ENCODE assay signal across 7 mouse cellular contexts in genomic region chr19:6995255-6995991, GRCm38 (mm10). TPM values are rescaled to one million over a fixed set of nuclear protein-coding genes. Genes with fewer than 3 reads are reported as not detected.
DNase-seq lines count a peak whose midpoint lies in the region; ATAC-seq lines count a peak whose summit lies in the region.

No protein-coding gene starts in this region.

- peaks cover 89% of the 10 kb centered on the region for H3K4me1 ChIP-seq in megakaryocyte, embryonic 14.5 days
- peaks cover 10% of the 10 kb centered on the region for H3K4me1 ChIP-seq in hindbrain, embryonic 11.5 days (replicated peaks; ENCODE audit: control insufficient read depth, insufficient read depth, low read length)
- H3K4me1 ChIP-seq in midbrain, embryonic 11.5 days (ENCODE audit: control insufficient read depth, insufficient read depth, low read length) = peaks cover 22% of the 10 kb centered on the region

- peak overlapping the region; percentile 91 for H3K4me3 ChIP-seq in megakaryocyte, embryonic 14.5 days (replicated peaks)
- H3K4me3 ChIP-seq in hindbrain, embryonic 11.5 days (ENCODE audit: low read depth, low read length) = peak overlapping the region; percentile 52
- peak overlapping the region; percentile 54 for H3K4me3 ChIP-seq in midbrain, embryonic 11.5 days (ENCODE audit: low read depth, low read length)

- peak overlapping the region; percentile 61 for H3K9ac ChIP-seq in hindbrain, embryonic 11.5 days (ENCODE audit: low read depth, low read length)
- H3K9ac ChIP-seq in midbrain, embryonic 11.5 days (ENCODE audit: low read length) = peak overlapping the region; percentile 75

- H3K27me3 ChIP-seq in megakaryocyte, embryonic 14.5 days (replicated peaks) = no peaks in the 10 kb centered on the region
- H3K27me3 ChIP-seq in hindbrain, embryonic 11.5 days (ENCODE audit: control insufficient read depth, insufficient read depth, low read length) = no peaks in the 10 kb centered on the region
- H3K27me3 ChIP-seq in midbrain, embryonic 11.5 days (ENCODE audit: control insufficient read depth, insufficient read depth, low read length) = no peaks in the 10 kb centered on the region

- 49% methylated on average over 21 of the region's 21 CpGs for WGBS in hindbrain, embryonic 11.5 days
- WGBS in midbrain, embryonic 11.5 days = 50% methylated on average over 21 of the region's 21 CpGs

- peaks cover 38% of the 10 kb centered on the region for H3K36me3 ChIP-seq in megakaryocyte, embryonic 14.5 days (replicated peaks; ENCODE audit: low read length)
- 0 out of 2 replicates have a peak, but pooled peaks cover 4% of the 10 kb centered on the region for H3K36me3 ChIP-seq in hindbrain, embryonic 11.5 days (ENCODE audit: control insufficient read depth, insufficient read depth, low read length)
- H3K36me3 ChIP-seq in midbrain, embryonic 11.5 days (ENCODE audit: control insufficient read depth, insufficient read depth, low read length) = peaks cover 7% of the 10 kb centered on the region; the same call in 1 of the 2 replicates

- no peaks in the 10 kb centered on the region for H3K9me3 ChIP-seq in megakaryocyte, embryonic 14.5 days
- no peaks in the 10 kb centered on the region for H3K9me3 ChIP-seq in hindbrain, embryonic 11.5 days (ENCODE audit: control insufficient read depth, low read length)
- no peaks in the 10 kb centered on the region for H3K9me3 ChIP-seq in midbrain, embryonic 11.5 days (ENCODE audit: control insufficient read depth, low read length)

- no peak for ATAC-seq in megakaryocyte, adult 5-6 weeks (ENCODE audit: poor library complexity, severe bottlenecking)
- ATAC-seq in hindbrain, embryonic 11.5 days (ENCODE audit: low FRiP score) = no peak
- ATAC-seq in midbrain, embryonic 11.5 days (ENCODE audit: low FRiP score) = no peak

- H3K4me2 ChIP-seq in hindbrain, embryonic 11.5 days (replicated peaks; ENCODE audit: low read depth, low read length) = peak overlapping the region; percentile 78
- peak overlapping the region; percentile 89 for H3K4me2 ChIP-seq in midbrain, embryonic 11.5 days

- no peak overlapping the region for H3K27ac ChIP-seq in hindbrain, embryonic 11.5 days (ENCODE audit: low read depth, low read length)
- H3K27ac ChIP-seq in midbrain, embryonic 11.5 days (ENCODE audit: low read depth, low read length) = no peak overlapping the region

- peak; percentile 66 to 76 for DNase-seq in cerebellum, postnatal 25 days
- no peak for DNase-seq in hindbrain, embryonic 11.5 days (ENCODE audit: low spot score)
- DNase-seq in midbrain, embryonic 11.5 days (ENCODE audit: low spot score, missing footprints) = no peak
- DNase-seq in frontal cortex, postnatal 25 days (ENCODE audit: low spot score in 2 of 2) = no peak
- DNase-seq in embryo, embryonic 9.5 days (ENCODE audit: extremely low spot score) = no peak

RNA-seq across cellular contexts. Expression of gene Nudt22, which starts 0.5 kb away (rescaled TPM):
- 6.7 and 9.1 TPM in 2 replicates for polyA plus RNA-seq in megakaryocyte, embryonic 14.5 days (2012; ENCODE audit: insufficient read depth, low replicate concordance)
- 16.6 and 29.0 TPM in 2 replicates for total RNA-seq in megakaryocyte, adult 5-6 weeks (2015)
- 10.1 and 16.0 TPM in 2 replicates for total RNA-seq in megakaryocyte, adult 5-6 weeks (2017)
- 19.3 and 19.9 TPM in 2 replicates for polyA plus RNA-seq in hindbrain, embryonic 11.5 days (2014; fragmentation: Nextera tagmentation; extraction: Ambion mirVana)
- 14.4 and 19.5 TPM in 2 replicates for polyA plus RNA-seq in midbrain, embryonic 11.5 days (2014; fragmentation: Nextera tagmentation; extraction: Ambion mirVana)

RNA-seq across cellular contexts. Expression of gene Trpt1, which starts 0.5 kb away (rescaled TPM):
- 0.57 TPM in 1 of 2 replicates, not detected in the other for polyA plus RNA-seq in megakaryocyte, embryonic 14.5 days (2012; ENCODE audit: insufficient read depth, low replicate concordance)
- 1.5 and 3.4 TPM in 2 replicates for total RNA-seq in megakaryocyte, adult 5-6 weeks (2015)
- 2.7 and 3.4 TPM in 2 replicates for total RNA-seq in megakaryocyte, adult 5-6 weeks (2017)
- polyA plus RNA-seq in hindbrain, embryonic 11.5 days (2014; fragmentation: Nextera tagmentation; extraction: Ambion mirVana) = 10.6 and 11.1 TPM in 2 replicates
- polyA plus RNA-seq in midbrain, embryonic 11.5 days (2014; fragmentation: Nextera tagmentation; extraction: Ambion mirVana) = 10.0 and 10.2 TPM in 2 replicates

RNA-seq across cellular contexts. Expression of gene Dnajc4, which starts 3.1 kb away (rescaled TPM):
- 19.1 and 20.6 TPM in 2 replicates for polyA plus RNA-seq in megakaryocyte, embryonic 14.5 days (2012; ENCODE audit: insufficient read depth, low replicate concordance)
- total RNA-seq in megakaryocyte, adult 5-6 weeks (2015) = 19.5 and 23.0 TPM in 2 replicates
- total RNA-seq in megakaryocyte, adult 5-6 weeks (2017) = 18.4 and 21.4 TPM in 2 replicates
- 18.8 and 22.5 TPM in 2 replicates for polyA plus RNA-seq in hindbrain, embryonic 11.5 days (2014; fragmentation: Nextera tagmentation; extraction: Ambion mirVana)
- polyA plus RNA-seq in midbrain, embryonic 11.5 days (2014; fragmentation: Nextera tagmentation; extraction: Ambion mirVana) = 17.9 and 21.0 TPM in 2 replicates

RNA-seq across cellular contexts. Expression of gene Vegfb, which starts 8.0 kb away (rescaled TPM):
- polyA plus RNA-seq in megakaryocyte, embryonic 14.5 days (2012; ENCODE audit: insufficient read depth, low replicate concordance) = 68.5 and 73.8 TPM in 2 replicates
- total RNA-seq in megakaryocyte, adult 5-6 weeks (2015) = 7.8 and 8.0 TPM in 2 replicates
- total RNA-seq in megakaryocyte, adult 5-6 weeks (2017) = 2.4 and 2.8 TPM in 2 replicates
- polyA plus RNA-seq in hindbrain, embryonic 11.5 days (2014; fragmentation: Nextera tagmentation; extraction: Ambion mirVana) = 21.4 TPM in 2 replicates
- 21.9 and 25.4 TPM in 2 replicates for polyA plus RNA-seq in midbrain, embryonic 11.5 days (2014; fragmentation: Nextera tagmentation; extraction: Ambion mirVana)

RNA-seq across cellular contexts. Expression of gene Fkbp2, which starts 15.1 kb away (rescaled TPM):
- polyA plus RNA-seq in megakaryocyte, embryonic 14.5 days (2012; ENCODE audit: insufficient read depth, low replicate concordance) = 154 and 460 TPM in 2 replicates
- 127 and 145 TPM in 2 replicates for total RNA-seq in megakaryocyte, adult 5-6 weeks (2015)
- 141 and 155 TPM in 2 replicates for total RNA-seq in megakaryocyte, adult 5-6 weeks (2017)
- polyA plus RNA-seq in hindbrain, embryonic 11.5 days (2014; fragmentation: Nextera tagmentation; extraction: Ambion mirVana) = 73.7 and 79.3 TPM in 2 replicates
- polyA plus RNA-seq in midbrain, embryonic 11.5 days (2014; fragmentation: Nextera tagmentation; extraction: Ambion mirVana) = 67.7 and 81.3 TPM in 2 replicates

Comparison
In these comparisons a context has a peak if more than half of its experiments do, and no peak if none do; other contexts are left out.
1. DNase-seq: peak in cerebellum, postnatal 25 days (2 of 2); none in hindbrain, embryonic 11.5 days (single experiment), midbrain, embryonic 11.5 days (single experiment), frontal cortex, postnatal 25 days (0 of 2) and embryo, embryonic 9.5 days (single experiment).
2. Peak in every context shown above with its lines, with median percentiles within 50 percentile points of each other: H3K4me3 ChIP-seq.